Comparison of ENCODE assay signal across 8 mouse cellular contexts in genomic region chr1:170136351-170137009, GRCm38 (mm10). TPM values are rescaled to one million over a fixed set of nuclear protein-coding genes. Genes with fewer than 3 reads are reported as not detected.
DNase-seq lines count a peak whose midpoint lies in the region; ATAC-seq lines count a peak whose summit lies in the region.

No protein-coding gene starts in this region.

- H3K36me3 ChIP-seq in hindbrain, embryonic 15.5 days: no peaks in the 10 kb centered on the region

- peak; percentile 84 for ATAC-seq in hindbrain, embryonic 15.5 days (ENCODE audit: low FRiP score, low read depth)

- H3K4me1 ChIP-seq in hindbrain, embryonic 15.5 days (replicated peaks): no peaks in the 10 kb centered on the region

- H3K9me3 ChIP-seq in hindbrain, embryonic 15.5 days: no peaks in the 10 kb centered on the region

- H3K4me2 ChIP-seq in hindbrain, embryonic 15.5 days: no peak overlapping the region

- H3K4me3 ChIP-seq in hindbrain, embryonic 15.5 days: no peak overlapping the region

- WGBS in hindbrain, embryonic 15.5 days: 26% methylated on average over 7 of the region's 7 CpGs

- H3K27me3 ChIP-seq in hindbrain, embryonic 15.5 days: no peaks in the 10 kb centered on the region

- no peak overlapping the region for H3K27ac ChIP-seq in hindbrain, embryonic 15.5 days (replicated peaks)

- DNase-seq in NIH3T3 (ENCODE audit: low read depth): peak; percentile 95
- peak; percentile 57 to 69 for DNase-seq in cerebellum, postnatal 36 days
- peak; percentile 83 for DNase-seq in gastrocnemius, adult 18-20 months (ENCODE audit: low spot score)
- DNase-seq in layer of hippocampus, postnatal 36 days: peak; percentile 32 to 64
- peak; percentile 80 for DNase-seq in lung, postnatal 25 days (ENCODE audit: low spot score)
- peak; percentile 80 for DNase-seq in retina, embryonic 14.5 days (ENCODE audit: low spot score)
- peak; percentile 58 for DNase-seq in thymus, postnatal 4 days

- no peak overlapping the region for H3K9ac ChIP-seq in hindbrain, embryonic 15.5 days

RNA-seq across cellular contexts. Expression of gene Ddr2, which starts 25.9 kb away (rescaled TPM):
- 10 to 100 TPM; 10.1 to 15.8 TPM for total RNA-seq in gastrocnemius, adult 18-20 months (2021)
- 9.9 and 10.2 TPM in 2 replicates for polyA plus RNA-seq in hindbrain, embryonic 15.5 days (2015; fragmentation: Nextera tagmentation; extraction: Ambion mirVana)
- 1 to 10 TPM; 4.6 to 7.7 TPM for total RNA-seq in layer of hippocampus, postnatal 36 days (2021)

RNA-seq across cellular contexts. Expression of gene Uap1, which starts 38.3 kb away (rescaled TPM):
- 10 to 100 TPM; 43.4 to 49.7 TPM for total RNA-seq in gastrocnemius, adult 18-20 months (2021)
- 61.9 and 62.4 TPM in 2 replicates for polyA plus RNA-seq in hindbrain, embryonic 15.5 days (2015; fragmentation: Nextera tagmentation; extraction: Ambion mirVana)
- 10 to 100 TPM; 53.4 to 57.6 TPM for total RNA-seq in layer of hippocampus, postnatal 36 days (2021)
